Mouse (Mus musculus): ENCODE measurements around the gene Ank3.

The Ank3 gene

DNA sequence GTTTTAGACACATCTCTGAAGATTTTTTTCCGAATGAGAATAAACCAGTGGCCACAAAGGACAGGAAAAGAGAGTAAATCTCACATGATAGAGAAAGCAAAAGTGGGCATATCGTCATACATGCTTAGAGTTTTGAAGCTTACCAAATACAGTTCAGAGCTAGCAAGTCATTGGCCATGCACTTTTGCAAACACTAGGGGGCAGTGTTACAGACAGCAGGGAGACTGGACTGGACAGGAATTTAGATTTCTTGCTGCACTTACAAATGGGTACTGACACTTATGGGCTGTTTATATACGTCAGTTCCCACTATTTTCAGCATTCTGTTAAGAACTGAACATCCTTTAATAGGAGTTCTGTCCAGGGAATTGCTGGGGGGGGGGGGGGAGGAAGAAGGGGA, 257.7 kb downstream of the Ank3 start:
- DNase-seq (ENCODE audit: low read depth, low spot score) = peak; percentile 87

- DNase-seq (ENCODE audit: low read depth, low spot score) = peak; percentile 53
Measured at GRCm38 (mm10) chr10:69659818-69660217, 261.2 kb downstream of the Ank3 start.

DNA sequence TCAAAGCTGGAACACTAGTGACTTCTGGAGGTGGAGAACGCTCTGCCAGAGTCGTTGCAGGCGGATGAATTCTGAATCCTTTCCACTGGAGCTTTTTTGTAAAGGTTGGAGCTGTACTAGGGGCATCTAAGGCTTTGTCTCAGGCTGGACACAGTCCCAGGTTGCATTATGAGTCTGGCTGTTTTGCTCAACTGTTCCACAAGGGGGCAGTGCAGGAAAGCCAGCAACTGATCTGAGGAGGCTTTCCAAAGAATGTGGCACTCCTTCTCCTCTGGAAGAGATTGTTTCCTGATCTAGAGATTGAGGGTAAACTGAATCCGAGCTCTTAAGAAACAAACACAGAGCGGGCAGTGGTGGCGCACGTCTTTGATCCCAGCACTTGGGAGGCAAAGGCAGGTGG, 263.8 kb downstream of the Ank3 start:
- peak; percentile 93 for DNase-seq (ENCODE audit: low read depth, low spot score)

GRCm38 (mm10) chr10:69667482-69667881, 268.9 kb downstream of the Ank3 start:
- no peak for DNase-seq (ENCODE audit: low read depth, low spot score)

- DNase-seq (ENCODE audit: low read depth, low spot score) = no peak
Measured at GRCm38 (mm10) chr10:69670496-69670895, 271.9 kb downstream of the Ank3 start.

- no peak for DNase-seq (ENCODE audit: low read depth, low spot score)
Measured at GRCm38 (mm10) chr10:69670959-69671358, 272.4 kb downstream of the Ank3 start.

GRCm38 (mm10) chr10:69671505-69671904, 272.9 kb downstream of the Ank3 start:
- DNase-seq (ENCODE audit: low read depth, low spot score) = no peak

- no peak for DNase-seq (ENCODE audit: low read depth, low spot score)
Measured at GRCm38 (mm10) chr10:69672545-69672944, 274.0 kb downstream of the Ank3 start.

DNA sequence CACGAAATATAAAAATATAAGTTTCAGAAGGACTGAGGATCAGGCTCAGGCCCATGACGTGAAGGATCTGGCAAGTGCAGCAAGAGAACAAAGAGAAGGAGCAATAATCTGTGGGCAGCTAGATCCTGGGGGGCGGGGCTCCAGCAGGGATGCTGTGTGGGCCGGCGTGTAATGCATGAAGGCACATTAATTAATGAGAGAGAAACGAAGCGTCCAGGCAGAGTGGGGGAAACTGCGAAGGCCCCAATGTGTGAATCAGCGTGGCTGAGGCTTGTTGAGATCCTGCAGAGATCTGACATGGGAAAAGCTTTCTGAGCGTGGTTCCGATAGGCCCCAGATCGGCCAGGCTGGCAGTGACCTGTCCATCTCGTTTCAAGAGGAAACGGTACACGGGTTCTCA, 279.7 kb downstream of the Ank3 start:
- DNase-seq (ENCODE audit: low read depth, low spot score) = peak; percentile 45

DNA sequence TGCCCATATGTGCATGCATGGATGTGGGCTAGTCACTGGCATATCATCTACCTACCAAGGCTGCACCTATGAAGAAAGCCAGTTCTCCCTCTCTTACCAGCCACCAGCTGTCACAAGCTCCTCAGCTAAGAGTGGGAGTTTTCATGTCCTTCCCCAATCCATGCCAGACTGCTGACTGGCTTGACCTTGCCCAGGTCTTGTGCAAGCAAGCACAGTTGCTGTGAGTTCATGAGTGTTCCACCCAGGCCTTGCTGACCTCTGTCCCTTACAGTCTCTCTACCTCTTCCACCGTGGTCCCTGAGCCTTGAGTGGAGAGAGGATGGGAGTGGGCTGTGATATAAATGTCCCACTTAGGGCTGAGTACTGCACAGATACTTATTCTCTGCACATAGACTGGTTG, 287.8 kb downstream of the Ank3 start:
- no peak for DNase-seq (ENCODE audit: low read depth, low spot score)

- DNase-seq (ENCODE audit: low read depth, low spot score) = peak; percentile 72
Measured at GRCm38 (mm10) chr10:69689096-69689495, 290.5 kb downstream of the Ank3 start.

GRCm38 (mm10) chr10:69690131-69690960, 291.8 kb downstream of the Ank3 start:
- DNase-seq (ENCODE audit: low read depth, low spot score) = peak; percentile 94

GRCm38 (mm10) chr10:69690961-69691451, 292.4 kb downstream of the Ank3 start:
- no peak for DNase-seq (ENCODE audit: low read depth, low spot score)

DNA sequence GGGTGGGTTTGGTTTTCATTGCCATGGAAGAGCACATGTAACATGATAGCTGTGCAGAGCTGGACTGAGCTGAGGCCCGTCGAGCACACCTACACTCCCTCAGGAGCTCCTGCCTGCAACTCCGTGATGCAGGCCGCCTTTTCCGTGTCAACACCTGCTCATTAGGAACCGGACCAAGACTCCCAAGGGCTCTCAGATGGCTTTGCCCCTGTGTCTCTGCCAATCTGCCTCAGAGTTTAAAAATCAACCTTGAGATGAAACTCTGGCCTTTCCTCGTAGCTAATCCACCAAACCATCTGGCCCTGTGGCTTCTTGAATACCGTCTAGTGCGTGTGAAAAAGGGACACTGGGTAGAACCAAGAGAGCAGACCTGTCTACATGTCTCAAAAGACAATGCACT, 297.4 kb downstream of the Ank3 start:
- DNase-seq (ENCODE audit: low read depth, low spot score) = peak; percentile 98

DNA sequence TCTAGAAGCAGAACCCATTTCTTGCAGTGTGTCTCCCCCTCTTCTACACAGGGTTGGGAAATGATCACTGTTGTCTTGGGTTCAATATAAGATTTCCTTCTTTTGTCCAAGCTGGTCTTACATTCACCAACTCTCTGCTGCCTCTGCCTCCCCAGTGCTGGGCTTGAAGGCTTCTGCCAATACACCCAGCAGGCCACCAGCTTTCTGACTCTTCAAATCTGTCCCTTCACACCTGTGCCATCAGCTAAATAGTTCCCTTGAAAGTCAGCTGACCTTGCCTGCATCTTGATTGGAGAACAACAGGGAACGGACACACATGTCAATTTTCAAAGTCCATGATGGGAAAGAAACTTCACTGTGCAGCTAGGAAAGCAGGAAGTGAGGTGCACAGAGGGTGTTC, 300.1 kb downstream of the Ank3 start:
- DNase-seq (ENCODE audit: low read depth, low spot score) = peak; percentile 57

- peak; percentile 87 for DNase-seq (ENCODE audit: low read depth, low spot score)
Measured at GRCm38 (mm10) chr10:69701226-69701625, 302.7 kb downstream of the Ank3 start.

GRCm38 (mm10) chr10:69705806-69706768, 307.5 kb downstream of the Ank3 start:
- DNase-seq (ENCODE audit: low read depth, low spot score) = peak; percentile 82

- peak; percentile 79 for DNase-seq (ENCODE audit: low read depth, low spot score)
Measured at GRCm38 (mm10) chr10:69706851-69707788, 308.5 kb downstream of the Ank3 start.

DNA sequence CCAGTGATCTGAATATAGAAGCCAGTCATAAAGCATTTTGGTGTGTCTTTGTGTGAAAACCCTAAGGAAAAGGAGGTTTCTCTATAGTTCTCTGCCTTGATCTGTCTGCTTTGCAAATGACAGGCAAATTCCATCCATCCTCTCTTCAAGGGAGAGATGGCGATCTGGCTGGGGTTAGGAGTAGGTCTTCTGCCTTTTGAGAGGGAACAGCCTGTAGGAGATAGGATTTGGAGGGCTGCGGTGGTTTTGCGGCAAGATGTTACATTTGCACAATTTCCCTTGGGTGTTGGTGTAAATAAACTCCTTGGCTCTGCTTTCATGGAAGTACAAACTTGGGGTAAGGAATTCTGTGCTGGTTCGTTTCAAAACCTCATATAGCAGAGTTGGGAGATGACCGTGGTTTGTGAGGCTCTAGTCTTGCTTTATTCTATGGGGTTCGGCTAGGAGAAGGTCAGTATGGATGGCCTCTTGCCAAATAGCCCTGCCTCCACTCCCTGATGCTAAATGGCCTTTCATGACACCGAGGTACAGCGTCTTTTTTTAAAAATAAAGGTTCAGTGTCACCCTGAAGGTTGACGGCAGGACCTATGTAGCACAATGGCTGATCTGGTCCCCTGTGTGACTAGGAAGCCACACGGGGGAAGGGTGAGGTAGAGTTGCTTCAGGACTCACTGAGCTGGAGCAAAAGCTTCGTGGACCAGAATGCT, 309.4 kb downstream of the Ank3 start:
- peak; percentile 86 for DNase-seq (ENCODE audit: low read depth, low spot score)

- DNase-seq (ENCODE audit: low read depth, low spot score) = peak; percentile 97
Measured at GRCm38 (mm10) chr10:69709631-69710030, 311.1 kb downstream of the Ank3 start.
